Mouse (Mus musculus) ES-E14 (cell line): ENCODE results near the gene Cmpk2.

Experiments used
- CHD2 ChIP-seq: IDR thresholded peaks from 2 replicates; pipeline ENCODE4 v1.6.1; 2014; ENCODE audit warnings: mild to moderate bottlenecking, low read depth, low read length, inconsistent platforms
- HCFC1 ChIP-seq: IDR thresholded peaks from 2 replicates; pipeline ENCODE4 v1.6.1; 2012; ENCODE audit warnings: low read length, inconsistent platforms, borderline replicate concordance; ENCODE audit not compliant: insufficient read depth
- ZNF384 ChIP-seq: IDR thresholded peaks from 2 replicates; pipeline ENCODE4 v1.6.1; 2012; ENCODE audit warnings: low read depth, low read length, inconsistent platforms

GRCm38 (mm10) chr12:26460091-26460490, 8.9 kb upstream of the Cmpk2 start:
- TF ChIP-seq HCFC1 = no peak
- TF ChIP-seq CHD2 = no peak
- no peak for TF ChIP-seq ZNF384
